Mouse (Mus musculus) heart, adult 2 months (tissue): ENCODE data around the gene Fgd5. TPM values are rescaled to one million over a fixed set of nuclear protein-coding genes. Genes with fewer than 3 reads are reported as not detected.

Source experiments
- DNase-seq, 2 experiments: peaks; one replicate each; pipeline ENCODE4 v3.0.0; 2021
- H3K27ac ChIP-seq: fragments of 200-600 bp; 2 replicates; pipeline ENCODE4 v1.8.1; 2022
- H3K27me3 ChIP-seq: fragments of 200-500 bp; 2 replicates; pipeline ENCODE4 v1.6.1; 2012; ENCODE audit warnings: mild to moderate bottlenecking, low read length, inconsistent platforms, mixed read lengths; ENCODE audit not compliant: control insufficient read depth, insufficient read depth
- H3K36me3 ChIP-seq: fragments of 200-500 bp; 2 replicates; pipeline ENCODE4 v1.6.1; 2012; ENCODE audit warnings: low read length, inconsistent platforms; ENCODE audit not compliant: control insufficient read depth, insufficient read depth
- H3K4me1 ChIP-seq: fragments of 200-500 bp; 2 replicates; pipeline ENCODE4 v1.6.1; 2011; ENCODE audit warnings: low read length; ENCODE audit not compliant: control insufficient read depth, insufficient read depth
- H3K4me3 ChIP-seq: fragments of 200-600 bp; 2 replicates; pipeline ENCODE4 v1.8.1; 2022
- H3K79me2 ChIP-seq: fragments of 200-500 bp; replicated peaks from 2 replicates; pipeline ENCODE4 v1.6.1; 2012; ENCODE audit warnings: mild to moderate bottlenecking, inconsistent platforms, low read length, moderate library complexity, mixed read lengths; ENCODE audit not compliant: control insufficient read depth, insufficient read depth
- H3K9ac ChIP-seq: fragments of 200-500 bp; 2 replicates; pipeline ENCODE4 v1.6.1; 2012; ENCODE audit warnings: low read depth, mild to moderate bottlenecking, control low read depth, inconsistent platforms, low read length, mixed read lengths
- CTCF ChIP-seq: fragments of 200-600 bp; IDR thresholded peaks from 2 replicates; pipeline ENCODE4 v1.8.1; 2022; ENCODE audit warnings: antibody characterized with exemption, mild to moderate bottlenecking, moderate library complexity
- EP300 ChIP-seq: fragments of 200-500 bp; IDR thresholded peaks from 2 replicates; pipeline ENCODE4 v1.6.1; 2011; ENCODE audit warnings: low read depth, low read length, control low read depth; ENCODE audit not compliant: insufficient read depth
- POLR2A ChIP-seq: fragments of 200-500 bp; IDR thresholded peaks from 2 replicates; pipeline ENCODE4 v1.6.1; 2011; ENCODE audit warnings: mild to moderate bottlenecking, low read depth, low read length, control low read depth; ENCODE audit not compliant: insufficient read depth
- WGBS: fragments of 180-500 bp; shearing (Covaris S2); methylation state at CpG from one replicate; pipeline ENCODE4 v1.1.7; 2018; 5-methylcytosine and 5-hydroxymethylcytosine counted together
- intact Hi-C: fragments of 180-260 bp; cut with DNase I; formaldehyde crosslinking; loops from one replicate; pipeline ENCODE4 v1.15.1; 2025
- polyA plus RNA-seq: library from polyadenylated mRNA; depleted of rRNA; stranded (reverse); fragments of >200 nt; gene quantifications from 2 replicates; pipeline ENCODE4 v1.2.3, GENCODE M21; 2012
- total RNA-seq, 2 experiments: library from RNA; stranded (reverse); gene quantifications; 2 replicates each; pipeline ENCODE4 v1.2.3; 2021

Gene Fgd5
- total and polyA plus RNA-seq, 3 experiments: 12.7 to 21.8 (median 21.0) TPM

DNA sequence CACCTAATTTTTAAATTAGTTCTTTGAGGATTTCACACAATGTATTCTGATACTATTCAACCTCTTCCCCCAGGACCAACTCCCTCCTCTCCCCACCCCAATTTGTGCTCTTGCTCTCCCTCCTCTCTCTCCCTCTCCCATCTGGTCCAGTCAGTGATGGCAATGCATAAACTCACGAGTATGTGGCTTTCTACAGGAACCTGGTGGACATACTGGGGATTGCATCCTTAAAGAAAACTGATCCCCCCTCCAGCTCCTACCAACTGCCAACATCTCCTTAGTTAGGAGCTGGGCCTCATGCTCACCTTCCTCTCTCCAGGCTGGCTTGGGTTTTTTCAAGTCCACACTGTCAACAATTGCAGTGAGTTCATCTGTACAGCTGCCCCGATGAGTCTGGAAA, 79.1 kb downstream of the Fgd5 start:
- H3K27me3 ChIP-seq: no peaks in the 10 kb centered on the region
- 60% methylated on average over 2 of the region's 2 CpGs for WGBS
- TF ChIP-seq EP300: no peak
- TF ChIP-seq CTCF: peak; percentile 47
- TF ChIP-seq POLR2A: no peak
- peaks cover 4% of the 10 kb centered on the region; the same call in 1 of the 2 replicates for H3K36me3 ChIP-seq
- no peak for DNase-seq
- H3K4me1 ChIP-seq: peaks cover 8% of the 10 kb centered on the region
- no peaks in the 10 kb centered on the region for H3K79me2 ChIP-seq
- no peak overlapping the region for H3K4me3 ChIP-seq
- H3K27ac ChIP-seq: no peak overlapping the region
- no peak overlapping the region for H3K9ac ChIP-seq
- intact Hi-C loops: no loop called here

DNA sequence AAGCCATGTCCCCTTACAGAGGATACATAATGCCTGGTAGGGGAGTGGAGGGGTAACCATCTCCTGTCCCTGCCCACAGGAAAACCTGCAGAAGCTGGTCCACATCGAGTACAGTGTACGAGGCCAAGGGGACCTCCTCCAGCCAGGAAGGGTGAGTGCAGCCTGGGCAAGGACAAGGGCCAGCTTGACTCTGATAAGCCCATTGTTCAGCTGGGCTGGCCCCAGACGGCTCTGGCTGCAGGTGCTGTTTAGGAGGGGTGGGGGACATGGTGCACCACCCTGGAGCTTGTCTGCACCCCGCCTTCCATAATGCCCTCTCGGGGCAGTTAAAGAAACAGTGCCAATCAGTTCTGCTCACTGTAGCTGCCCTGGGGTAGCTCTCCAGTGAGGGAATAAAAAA, 83.0 kb downstream of the Fgd5 start:
- Histone ChIP-seq H3K36me3 (peaks cover 4% of the 10 kb centered on the region; the same call in 1 of the 2 replicates), H3K9ac (no peak overlapping the region), H3K27ac (peak overlapping the region; percentile 51), H3K4me1 (peaks cover 14% of the 10 kb centered on the region), H3K27me3 (no peaks in the 10 kb centered on the region), H3K79me2 (no peaks in the 10 kb centered on the region), H3K4me3 (no peak overlapping the region)
- intact Hi-C loops: loop anchor here (2.0 to 10.0 kb wide), 3 partner anchors 27 to 89 kb away; no protein-coding TSS in a partner anchor
- TF ChIP-seq POLR2A (no peak), EP300 (peak; percentile 75; the same call in 1 of the 2 replicates)
- WGBS: 20% methylated on average over 5 of the region's 5 CpGs
- peak in 1 of 2 experiments; percentile 52 for DNase-seq

DNA sequence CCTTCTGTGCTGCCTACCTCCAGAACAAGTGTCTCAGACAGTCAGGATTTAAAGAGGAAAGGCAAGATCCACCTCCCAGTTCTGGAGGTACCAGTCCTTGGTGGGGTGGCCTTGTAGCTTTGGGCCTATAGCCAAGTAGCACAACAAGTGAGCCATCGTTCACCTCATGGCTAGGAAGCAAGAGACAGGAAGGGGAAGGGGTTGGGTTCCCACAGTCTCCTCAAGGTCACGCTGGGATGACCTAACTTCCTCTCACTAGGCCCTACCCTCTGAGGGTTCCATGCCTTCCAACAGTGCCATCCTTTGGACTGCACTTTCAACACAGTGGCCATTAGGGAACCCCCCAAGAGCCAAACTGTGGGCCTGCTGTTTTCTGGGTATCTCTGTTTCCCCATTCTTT, 84.8 kb downstream of the Fgd5 start:
- H3K27ac ChIP-seq: peak overlapping the region; percentile 51
- no peak overlapping the region for H3K4me3 ChIP-seq
- no peaks in the 10 kb centered on the region for H3K79me2 ChIP-seq
- no peak overlapping the region for H3K9ac ChIP-seq
- peaks cover 14% of the 10 kb centered on the region for H3K4me1 ChIP-seq
- intact Hi-C loops: loop anchor here (2.0 to 10.0 kb wide), 3 partner anchors 29 to 91 kb away; no protein-coding TSS in a partner anchor
- TF ChIP-seq EP300 (no peak), CTCF (no peak)
- no peaks in the 10 kb centered on the region for H3K27me3 ChIP-seq
- H3K36me3 ChIP-seq: peaks cover 4% of the 10 kb centered on the region; the same call in 1 of the 2 replicates
- DNase-seq: no peak
- 38% methylated on average over 2 of the region's 2 CpGs for WGBS

DNA sequence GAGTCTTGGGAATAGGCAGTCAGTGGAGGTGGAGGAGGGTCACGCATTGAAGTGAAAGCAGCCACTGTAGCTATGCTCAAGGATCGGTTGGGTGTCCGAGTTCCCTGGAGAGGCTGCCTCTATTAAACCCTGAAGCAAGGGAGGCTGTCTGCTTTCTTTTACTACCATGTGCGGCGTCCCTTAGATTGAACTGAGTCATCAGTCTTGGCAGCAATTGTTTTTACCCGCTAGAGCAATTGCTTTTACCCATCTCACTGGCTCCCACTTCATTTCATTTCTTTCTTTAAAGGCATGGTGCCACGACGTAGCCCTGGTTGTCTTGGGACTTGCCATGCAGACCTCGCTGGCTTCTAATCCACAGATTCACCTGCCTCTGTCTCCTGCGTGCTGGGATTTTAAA, 85.4 kb downstream of the Fgd5 start:
- 75% methylated on average over 10 of the region's 10 CpGs for WGBS
- intact Hi-C loops: loop anchor here (10.0 kb wide), 1 partner anchor 49 kb away; no protein-coding TSS in a partner anchor
- H3K27ac ChIP-seq: no peak overlapping the region; the same call in 1 of the 2 replicates
- H3K9ac ChIP-seq: no peak overlapping the region
- TF ChIP-seq CTCF: no peak
- no peak for TF ChIP-seq POLR2A
- no peak for TF ChIP-seq EP300
- H3K4me1 ChIP-seq: peaks cover 14% of the 10 kb centered on the region
- DNase-seq: no peak
- no peaks in the 10 kb centered on the region for H3K27me3 ChIP-seq
- no peak overlapping the region for H3K4me3 ChIP-seq
- no peaks in the 10 kb centered on the region for H3K79me2 ChIP-seq
- peaks cover 4% of the 10 kb centered on the region; the same call in 1 of the 2 replicates for H3K36me3 ChIP-seq

DNA sequence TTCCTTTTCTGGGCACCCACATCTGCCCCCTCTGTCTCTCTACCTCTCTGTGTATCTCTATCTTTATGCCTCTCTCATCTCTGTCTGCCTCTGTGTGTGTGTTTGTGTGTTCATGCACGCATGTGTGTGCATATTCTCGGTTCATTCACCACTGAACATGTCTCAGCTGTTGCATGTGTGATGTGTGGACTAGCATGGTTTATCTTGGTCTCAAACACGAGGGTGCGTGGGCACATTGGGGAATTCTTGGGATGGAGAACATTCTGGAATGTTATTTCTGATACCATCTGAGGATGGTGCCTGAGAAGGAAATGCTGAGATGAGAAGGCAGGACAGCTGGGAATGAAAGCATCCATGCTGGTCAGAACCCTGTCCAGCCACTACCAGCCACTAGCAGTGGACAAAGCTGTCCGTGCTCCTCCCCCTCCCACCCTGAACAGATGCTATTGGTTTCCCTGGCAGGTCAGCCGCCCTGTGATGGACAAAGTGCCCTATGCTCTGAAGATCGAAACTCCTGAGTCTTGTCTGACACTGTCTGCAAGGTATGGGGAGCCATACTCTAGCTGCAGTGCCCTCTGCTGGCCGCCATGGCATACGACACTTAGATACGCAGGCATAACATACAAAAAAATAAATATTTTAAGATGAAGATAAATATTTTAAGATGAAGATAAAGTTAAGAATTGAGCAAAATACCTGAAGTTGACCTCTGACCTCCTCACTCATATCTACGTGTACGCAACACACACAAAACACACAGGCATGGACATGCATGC, 87.2 kb downstream of the Fgd5 start:
- Histone ChIP-seq H3K27me3 (no peaks in the 10 kb centered on the region), H3K36me3 (0 out of 2 replicates have a peak, but pooled peaks cover 2% of the 10 kb centered on the region), H3K9ac (no peak overlapping the region), H3K79me2 (no peaks in the 10 kb centered on the region), H3K27ac (no peak overlapping the region), H3K4me3 (no peak overlapping the region), H3K4me1 (peaks cover 14% of the 10 kb centered on the region)
- TF ChIP-seq POLR2A (no peak), EP300 (no peak), CTCF (peak; percentile 89)
- intact Hi-C loops: loop anchor here (2.0 to 10.0 kb wide), 5 partner anchors 51 to 289 kb away; partner anchors contain the start of gene Fgd5
- WGBS: 51% methylated on average over 12 of the region's 12 CpGs
- peak; percentile 41 to 69 for DNase-seq

DNA sequence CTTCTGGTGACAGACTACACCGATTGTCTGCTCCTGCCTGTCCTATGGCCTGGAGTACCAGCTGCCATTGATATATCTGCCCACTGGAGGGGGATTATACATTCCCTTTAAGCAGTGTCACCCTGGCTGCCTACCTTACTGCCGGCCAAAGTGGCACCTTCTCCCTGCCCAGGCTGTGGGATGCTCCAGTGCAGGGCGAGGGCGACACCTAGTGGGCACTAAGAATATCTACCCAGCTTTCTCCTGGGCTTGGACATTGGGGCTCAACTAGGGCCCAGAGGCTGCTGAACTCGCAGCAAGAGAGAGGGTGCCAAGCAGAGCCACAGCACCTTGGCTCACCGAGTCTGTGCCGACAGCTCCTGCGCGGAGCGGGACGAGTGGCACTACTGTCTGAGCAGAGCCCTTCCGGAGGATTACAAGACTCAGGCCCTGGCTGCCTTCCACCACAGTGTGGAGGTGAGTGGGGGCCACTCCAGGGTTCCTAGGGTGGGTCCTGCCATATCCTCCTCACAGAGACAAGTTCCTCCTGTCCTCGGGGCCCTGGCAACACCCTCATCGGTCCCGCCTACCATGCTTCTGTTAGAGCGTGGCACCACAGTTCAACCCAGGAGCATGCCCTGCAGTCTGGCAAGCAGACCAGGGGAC, 88.6 kb downstream of the Fgd5 start:
- TF ChIP-seq CTCF (peak; percentile 96), POLR2A (no peak), EP300 (peak; percentile 93)
- intact Hi-C loops: loop anchor here (1.0 to 10.0 kb wide), 6 partner anchors 52 to 290 kb away; partner anchors contain the start of gene Fgd5
- Histone ChIP-seq H3K4me1 (peaks cover 9% of the 10 kb centered on the region), H3K27me3 (no peaks in the 10 kb centered on the region), H3K4me3 (no peak overlapping the region), H3K79me2 (no peaks in the 10 kb centered on the region), H3K36me3 (0 out of 2 replicates have a peak, but pooled peaks cover 2% of the 10 kb centered on the region), H3K27ac (no peak overlapping the region), H3K9ac (no peak overlapping the region)
- WGBS: 44% methylated on average over 16 of the region's 16 CpGs
- DNase-seq: peak; percentile 71 to 82
